Mouse (Mus musculus): ENCODE measurements around the gene Vwce.

The Vwce gene

DNA sequence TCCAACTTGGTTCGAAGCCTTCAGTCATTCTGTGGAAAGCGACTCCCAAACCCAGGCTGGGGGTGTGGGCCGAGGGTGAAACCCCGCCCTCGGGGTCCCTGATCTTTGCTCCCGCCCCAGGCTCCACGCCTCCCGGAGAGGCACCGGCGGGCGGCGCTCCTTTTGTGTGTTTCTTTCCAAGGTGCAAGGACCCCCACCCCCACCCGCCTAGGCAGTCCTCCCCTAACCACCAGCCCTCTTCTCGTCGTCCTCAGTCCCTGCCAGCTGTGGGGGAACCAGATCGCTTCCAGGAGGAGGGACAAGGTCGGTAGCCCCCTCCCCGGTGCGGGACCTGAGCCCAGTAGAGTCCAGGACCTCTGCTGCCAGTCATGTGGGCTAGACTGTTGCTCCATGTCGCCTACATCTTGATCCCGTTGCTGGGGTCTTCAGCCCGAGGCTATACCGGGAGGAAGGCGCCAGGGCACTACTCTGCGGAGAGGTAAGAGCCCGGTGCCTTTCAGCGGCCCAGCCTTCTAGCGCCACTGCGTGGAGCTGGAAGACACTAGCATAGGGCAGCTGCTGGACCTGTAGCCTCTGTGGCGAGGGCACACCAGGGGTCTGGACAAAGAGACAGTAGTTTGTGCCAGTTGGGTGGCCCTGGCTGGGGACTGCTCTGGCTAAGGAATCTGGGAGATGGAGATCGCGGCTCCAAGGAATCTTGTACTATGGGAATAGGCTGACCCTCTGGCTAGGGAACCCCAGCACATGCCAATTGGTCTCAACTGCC is at the start of gene Vwce:
Gene Vwce, plus strand, starts transcription at position 108 of the 766 bp plus-strand sequence.
- DNase-seq = peak; percentile 62 to 78

- no peak for DNase-seq
Measured at GRCm38 (mm10) chr19:10585112-10585511, 48.9 kb upstream of the Vwce start.

DNA sequence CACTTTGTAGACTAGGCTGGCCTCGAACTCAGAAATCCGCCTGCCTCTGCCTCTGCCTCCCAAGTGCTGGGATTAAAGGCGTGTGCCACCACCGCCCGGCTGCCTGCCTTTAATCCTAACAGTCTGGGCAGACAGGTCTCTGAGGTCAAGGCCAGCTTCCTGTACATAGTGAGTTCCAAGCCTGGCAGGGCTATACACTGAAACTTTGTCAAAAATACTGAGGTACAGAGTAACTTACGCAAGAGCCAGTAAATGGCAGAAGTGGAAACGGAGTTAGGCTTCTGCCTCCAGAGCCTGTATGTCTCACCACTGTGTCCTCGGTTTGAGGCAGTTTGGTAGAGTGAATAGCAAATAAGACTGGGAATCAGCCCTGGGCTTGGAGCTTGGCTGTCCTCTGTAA is 46.8 kb upstream of the Vwce start:
- DNase-seq = no peak

- DNase-seq = no peak
Measured at GRCm38 (mm10) chr19:10589127-10589857, 44.7 kb upstream of the Vwce start.

GRCm38 (mm10) chr19:10590301-10590700 is 43.7 kb upstream of the Vwce start:
- DNase-seq = no peak

- no peak for DNase-seq
Measured at GRCm38 (mm10) chr19:10591659-10592377, 42.2 kb upstream of the Vwce start.

DNA sequence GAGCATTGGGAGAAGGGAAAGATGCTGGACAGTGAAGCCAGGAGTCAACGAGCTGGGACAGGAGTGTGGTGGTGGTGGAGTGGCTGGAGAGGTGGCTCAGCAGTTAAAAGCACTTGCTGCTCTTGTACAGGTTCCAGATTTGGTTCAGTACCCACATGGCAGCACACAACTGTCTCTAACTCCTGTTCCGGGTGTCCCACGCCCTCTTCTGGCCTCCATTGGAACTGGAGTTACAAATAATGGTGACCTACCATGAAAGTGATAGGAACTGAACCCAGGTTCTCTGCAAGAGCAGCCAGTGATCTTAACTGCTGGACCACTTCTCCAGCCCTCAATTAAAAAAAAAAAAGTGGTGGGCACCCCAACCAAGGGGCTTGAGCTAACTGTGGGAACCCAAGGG is 35.8 kb upstream of the Vwce start:
- no peak for DNase-seq

DNA sequence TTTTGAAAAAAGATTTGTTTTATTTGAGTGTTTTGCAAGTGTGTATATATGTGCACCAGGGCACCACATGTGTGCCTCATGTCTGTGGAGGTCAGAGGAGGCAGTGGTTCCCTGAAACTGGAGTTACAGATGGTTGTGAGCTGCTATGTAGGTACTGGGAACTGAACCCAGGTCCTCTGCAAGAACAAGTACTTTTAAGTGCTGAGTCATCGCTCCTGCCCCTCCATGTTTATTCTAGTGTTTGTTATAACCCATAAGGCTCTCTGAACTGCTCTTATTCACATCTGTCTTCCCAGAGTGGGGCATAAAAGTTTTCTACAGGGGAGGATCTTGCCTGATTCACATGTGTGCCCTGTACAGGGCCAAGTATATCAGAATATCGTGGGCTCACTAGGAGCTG is 34.4 kb upstream of the Vwce start:
- no peak for DNase-seq

- peak in 1 of 2 experiments; percentile 6 for DNase-seq
Measured at GRCm38 (mm10) chr19:10602247-10602769, 31.7 kb upstream of the Vwce start.

- DNase-seq = peak; percentile 96
Measured at GRCm38 (mm10) chr19:10602787-10603186, 31.2 kb upstream of the Vwce start.

GRCm38 (mm10) chr19:10603660-10604523 is 30.1 kb upstream of the Vwce start:
- peak; percentile 44 to 67 for DNase-seq

DNA sequence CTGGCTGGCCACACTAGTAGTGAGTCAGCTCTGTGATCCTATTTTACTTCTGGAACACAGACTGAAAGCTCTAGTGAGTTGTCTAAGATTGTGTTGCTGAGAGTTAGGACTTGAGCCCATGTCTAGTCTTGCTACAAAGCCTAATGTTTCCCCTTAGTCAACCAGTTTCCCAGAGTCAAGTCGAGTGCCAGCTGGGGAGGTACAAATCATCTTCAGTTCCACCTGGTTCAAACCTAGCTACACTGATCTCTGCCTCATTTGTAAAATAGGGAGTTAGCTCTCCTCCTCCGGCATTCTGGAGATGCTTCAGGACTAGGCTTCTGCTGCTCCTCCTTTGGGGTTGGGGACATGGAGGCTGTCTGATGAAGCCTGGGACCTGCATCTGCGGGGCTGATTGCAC is 29.5 kb upstream of the Vwce start:
- DNase-seq = peak in 1 of 2 experiments; percentile 29

DNA sequence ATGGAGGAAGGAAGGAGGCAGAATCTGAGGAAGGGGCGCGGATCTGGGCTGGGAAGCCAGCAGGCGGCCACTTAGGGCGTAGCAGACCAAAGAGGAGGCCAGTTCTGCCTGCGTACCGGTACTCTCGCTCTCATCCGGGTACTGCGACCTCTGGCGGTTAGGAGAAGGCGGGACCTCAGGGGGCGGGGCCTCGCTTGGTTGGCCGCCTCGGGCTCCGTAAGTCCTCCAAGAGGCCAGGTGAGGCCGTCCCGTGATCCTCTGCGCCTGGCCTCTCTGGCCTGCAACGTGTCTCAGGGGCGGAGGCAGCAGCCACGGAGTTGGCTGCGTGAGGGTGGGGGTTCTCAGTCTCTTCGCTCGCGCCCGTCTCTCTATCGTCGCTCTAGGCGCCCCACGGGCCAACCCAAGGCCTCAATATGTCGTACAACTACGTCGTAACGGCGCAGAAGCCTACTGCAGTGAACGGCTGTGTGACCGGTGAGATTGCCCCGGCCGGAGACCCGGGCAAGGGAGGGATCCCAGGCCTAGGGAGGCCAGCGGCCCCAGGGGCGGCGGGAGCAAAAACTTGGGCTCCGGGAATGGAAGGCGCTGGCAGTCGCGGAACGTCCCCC is 28.6 kb upstream of the Vwce start, which contains the start of the genes Ddb1 and Tkfc:
Gene Ddb1, plus strand, starts transcription at position 35 of the 608 bp plus-strand sequence.
Gene Tkfc, minus strand, starts transcription at position 362 of the 608 bp plus-strand sequence.
- peak; percentile 100 for DNase-seq

DNA sequence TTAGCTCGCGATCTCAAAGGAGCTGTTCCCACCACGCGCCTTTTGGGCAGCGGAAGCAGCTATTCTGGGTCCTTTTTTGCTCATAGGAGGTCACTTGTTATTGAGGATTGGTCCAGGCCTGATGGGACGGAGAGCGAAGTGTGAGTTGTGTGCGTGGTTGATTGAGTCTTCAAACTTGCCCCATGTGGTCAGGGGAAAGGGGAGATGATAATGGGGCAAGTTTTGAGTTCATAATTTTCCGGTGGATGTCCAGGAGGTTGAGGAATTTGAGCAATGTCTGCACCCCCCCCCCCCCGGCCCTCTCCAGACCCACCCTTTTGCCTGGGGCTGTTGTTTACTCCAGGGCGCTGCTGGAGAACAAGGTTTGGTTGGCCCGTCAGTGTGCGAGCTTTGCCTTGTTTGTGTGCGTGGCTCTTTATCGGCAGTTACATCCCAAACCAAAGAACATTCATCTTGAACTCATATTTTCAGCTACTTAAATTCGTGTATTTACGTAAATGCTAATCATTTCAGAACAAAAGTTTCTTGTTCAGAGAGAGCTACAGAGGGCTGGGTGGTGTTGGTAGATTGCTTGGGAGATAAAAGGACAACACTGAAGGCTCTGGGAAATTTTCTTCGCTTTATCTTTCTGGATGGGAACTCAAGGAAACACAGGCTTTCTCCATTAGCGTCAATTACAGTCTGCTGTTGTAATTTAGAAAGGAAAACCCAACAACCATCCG is 28.0 kb upstream of the Vwce start:
- DNase-seq = peak; percentile 25 to 50

- no peak for DNase-seq
Measured at GRCm38 (mm10) chr19:10608573-10609240, 25.3 kb upstream of the Vwce start.

DNA sequence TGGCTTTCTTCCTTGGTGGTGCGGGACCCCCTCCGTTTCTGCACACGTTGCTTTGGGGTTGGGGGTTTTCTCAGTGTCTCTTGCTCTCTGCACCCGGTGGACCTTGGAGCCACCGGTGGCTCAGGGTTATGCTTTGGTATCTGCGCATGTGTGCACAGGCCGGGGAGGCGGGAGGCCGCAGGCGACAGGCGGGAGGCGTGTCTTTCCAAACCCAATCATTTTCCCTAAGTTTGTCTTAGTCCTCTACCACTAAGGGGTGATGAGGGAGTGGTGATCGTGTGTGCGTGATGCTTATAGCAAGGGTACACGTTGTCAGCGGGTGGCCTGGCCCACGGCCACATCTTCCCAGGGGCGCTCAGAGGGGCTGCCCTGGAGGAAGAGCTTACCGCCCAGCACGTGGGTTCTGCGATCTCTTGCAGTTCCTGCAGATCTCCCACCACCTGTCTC is 882 bp downstream of the Vwce start:
- peak; percentile 72 to 82 for DNase-seq

DNA sequence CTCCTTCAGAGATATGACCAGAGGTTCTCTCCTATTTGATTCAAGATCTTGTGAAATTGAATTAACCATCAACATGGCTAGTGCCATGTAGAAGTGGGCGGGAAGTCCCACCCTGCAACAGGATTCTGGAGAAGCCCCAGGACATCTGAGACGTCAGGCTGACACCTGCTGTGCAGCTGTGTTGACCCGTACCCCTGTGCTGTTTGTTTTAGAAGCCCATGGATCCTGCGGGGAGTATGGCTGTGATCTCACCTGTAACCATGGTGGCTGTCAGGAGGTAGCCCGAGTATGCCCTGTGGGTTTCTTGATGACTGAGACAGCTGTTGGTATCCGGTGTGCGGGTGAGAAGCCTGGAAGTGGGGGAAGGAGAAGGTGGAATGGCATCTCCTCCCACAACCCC is 3.8 kb downstream of the Vwce start:
- no peak for DNase-seq

- DNase-seq = peak in 1 of 2 experiments; percentile 13
Measured at GRCm38 (mm10) chr19:10640080-10640479, 6.1 kb downstream of the Vwce start.

DNA sequence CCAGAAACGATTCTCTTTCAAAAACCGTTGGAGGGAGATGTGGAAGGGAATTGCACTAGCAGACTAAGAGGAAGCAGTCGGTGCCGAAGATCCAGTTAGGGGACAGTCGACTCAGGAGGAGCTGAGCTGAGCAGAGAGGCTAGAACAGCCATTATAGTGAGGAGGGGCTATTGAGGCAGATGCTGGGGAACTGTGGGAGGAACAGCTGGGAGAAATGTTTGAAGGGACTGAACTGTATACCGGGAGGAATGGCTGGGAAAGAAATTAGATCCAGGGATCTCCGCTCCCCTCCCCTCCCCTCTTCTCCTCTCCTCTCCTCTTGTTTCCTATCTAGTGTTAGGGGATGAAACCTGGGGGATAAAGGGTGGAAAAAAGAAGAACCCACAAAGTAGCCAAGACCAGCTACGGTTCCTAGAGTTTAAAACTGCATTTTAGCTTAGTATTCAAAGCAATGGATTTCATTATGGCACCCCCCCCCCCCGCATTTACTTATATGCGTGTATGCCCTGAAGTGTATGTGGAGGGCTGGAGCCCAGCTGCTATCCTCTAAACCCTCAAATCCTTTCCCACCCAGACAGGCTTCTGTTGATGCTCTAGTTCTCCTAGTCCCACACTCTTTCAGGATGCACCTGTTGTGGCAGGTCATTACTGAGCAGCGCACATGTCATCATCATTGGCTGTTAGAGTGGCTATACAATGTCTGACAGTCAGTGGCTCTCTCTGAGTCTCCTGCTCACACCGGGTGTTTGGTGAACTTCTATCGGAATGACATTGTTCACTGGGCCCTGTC is 6.8 kb downstream of the Vwce start:
- no peak for DNase-seq
